Mouse (Mus musculus) embryonic facial prominence, embryonic 13.5 days (tissue): Measurements from ENCODE around the gene Mpzl3. TPM values are rescaled to one million over a fixed set of nuclear protein-coding genes. Genes with fewer than 3 reads are reported as not detected.

Source experiments
- ATAC-seq: fragments of 200-750 bp; cut with Nextera tagmentation; 2 replicates; pipeline ENCODE4 v1.8.0; 2017; ENCODE audit warnings: low read depth; ENCODE audit not compliant: insufficient number of reproducible peaks, insufficient read depth, low FRiP score, low TSS enrichment
- H3K27ac ChIP-seq: fragments of 300-500 bp; sonication (generic); 2 replicates; pipeline ENCODE4 v1.5.1; 2015; ENCODE audit warnings: moderate library complexity, mild to moderate bottlenecking, inconsistent platforms
- H3K27me3 ChIP-seq: fragments of 300-500 bp; sonication (generic); 2 replicates; pipeline ENCODE4 v1.6.1; 2015; ENCODE audit warnings: mild to moderate bottlenecking, inconsistent platforms
- H3K36me3 ChIP-seq: fragments of 300-500 bp; sonication (generic); 2 replicates; pipeline ENCODE4 v1.6.1; 2015; ENCODE audit warnings: mild to moderate bottlenecking, inconsistent platforms
- H3K4me1 ChIP-seq: fragments of 300-500 bp; sonication (generic); 2 replicates; pipeline ENCODE4 v1.6.1; 2015; ENCODE audit warnings: inconsistent platforms
- H3K4me2 ChIP-seq: fragments of 300-500 bp; sonication (generic); 2 replicates; pipeline ENCODE4 v1.6.1; 2015; ENCODE audit warnings: moderate library complexity, mild to moderate bottlenecking, inconsistent platforms
- H3K4me3 ChIP-seq: fragments of 300-500 bp; sonication (generic); 2 replicates; pipeline ENCODE4 v1.5.1; 2015; ENCODE audit warnings: mild to moderate bottlenecking, inconsistent platforms
- H3K9ac ChIP-seq: fragments of 300-500 bp; sonication (generic); 2 replicates; pipeline ENCODE4 v1.6.1; 2015; ENCODE audit warnings: mild to moderate bottlenecking, inconsistent platforms
- H3K9me3 ChIP-seq: fragments of 300-500 bp; sonication (generic); 2 replicates; pipeline ENCODE4 v1.6.1; 2016; ENCODE audit warnings: inconsistent platforms
- WGBS: fragments of 180-500 bp; shearing (Covaris S2); methylation state at CpG from one replicate; pipeline ENCODE4 v1.1.7; 2015; ENCODE audit warnings: mixed read lengths; 5-methylcytosine and 5-hydroxymethylcytosine counted together
- polyA plus RNA-seq: library from polyadenylated mRNA; unstranded; fragments of >200 nt; fragmentation: Nextera tagmentation; extraction: Ambion mirVana; gene quantifications from 2 replicates; pipeline ENCODE4 v1.2.1, GENCODE M21; 2015

The Mpzl3 gene
- polyA plus RNA-seq, 1 experiment from 2014 or later = 1.8 TPM

- Histone ChIP-seq H3K27ac (no peak overlapping the region), H3K4me2 (no peak overlapping the region), H3K27me3 (peaks cover 18% of the 10 kb centered on the region; the same call in 1 of the 2 replicates), H3K9ac (no peak overlapping the region), H3K9me3 (no peaks in the 10 kb centered on the region), H3K36me3 (no peaks in the 10 kb centered on the region), H3K4me1 (no peaks in the 10 kb centered on the region), H3K4me3 (no peak overlapping the region)
- 71% methylated on average over 5 of the region's 5 CpGs for WGBS
- ATAC-seq = no peak
Measured at GRCm38 (mm10) chr9:45084556-45084955, 29.6 kb downstream of the Mpzl3 start.

GRCm38 (mm10) chr9:45085741-45086690 lies 31.0 kb downstream of the Mpzl3 start:
- 75% methylated on average over 12 of the region's 12 CpGs for WGBS
- Histone ChIP-seq H3K4me1 (no peaks in the 10 kb centered on the region), H3K27me3 (peaks cover 18% of the 10 kb centered on the region; the same call in 1 of the 2 replicates), H3K9me3 (no peaks in the 10 kb centered on the region), H3K9ac (no peak overlapping the region), H3K36me3 (no peaks in the 10 kb centered on the region), H3K4me3 (no peak overlapping the region), H3K27ac (no peak overlapping the region), H3K4me2 (no peak overlapping the region)
- no peak for ATAC-seq

- Histone ChIP-seq H3K4me1 (no peaks in the 10 kb centered on the region), H3K27me3 (0 out of 2 replicates have a peak, but pooled peaks cover 15% of the 10 kb centered on the region), H3K27ac (no peak overlapping the region), H3K36me3 (no peaks in the 10 kb centered on the region), H3K4me2 (no peak overlapping the region), H3K9ac (no peak overlapping the region), H3K9me3 (no peaks in the 10 kb centered on the region), H3K4me3 (no peak overlapping the region)
- no peak for ATAC-seq
Measured at GRCm38 (mm10) chr9:45088040-45088439, 33.1 kb downstream of the Mpzl3 start.

- Histone ChIP-seq H3K9me3 (no peaks in the 10 kb centered on the region), H3K27me3 (0 out of 2 replicates have a peak, but pooled peaks cover 12% of the 10 kb centered on the region), H3K4me2 (no peak overlapping the region), H3K27ac (no peak overlapping the region), H3K4me3 (no peak overlapping the region), H3K36me3 (no peaks in the 10 kb centered on the region), H3K9ac (no peak overlapping the region), H3K4me1 (no peaks in the 10 kb centered on the region)
- WGBS = 54% methylated on average over 3 of the region's 3 CpGs
- ATAC-seq = no peak
Measured at GRCm38 (mm10) chr9:45090811-45091210, 35.8 kb downstream of the Mpzl3 start.

- no peaks in the 10 kb centered on the region for H3K36me3 ChIP-seq
- H3K4me2 ChIP-seq = no peak overlapping the region
- ATAC-seq = no peak
- no peak overlapping the region for H3K9ac ChIP-seq
- H3K4me1 ChIP-seq = no peaks in the 10 kb centered on the region
- WGBS = 66% methylated on average over 4 of the region's 4 CpGs
- no peaks in the 10 kb centered on the region for H3K9me3 ChIP-seq
- no peak overlapping the region for H3K27ac ChIP-seq
- no peak overlapping the region for H3K4me3 ChIP-seq
- H3K27me3 ChIP-seq = 0 out of 2 replicates have a peak, but pooled peaks cover 6% of the 10 kb centered on the region
Measured at GRCm38 (mm10) chr9:45092641-45093040, 37.7 kb downstream of the Mpzl3 start.

- H3K9ac ChIP-seq = no peak overlapping the region
- no peaks in the 10 kb centered on the region for H3K9me3 ChIP-seq
- no peaks in the 10 kb centered on the region for H3K36me3 ChIP-seq
- no peak overlapping the region for H3K27ac ChIP-seq
- no peak overlapping the region for H3K4me3 ChIP-seq
- 0 out of 2 replicates have a peak, but pooled peaks cover 3% of the 10 kb centered on the region for H3K27me3 ChIP-seq
- no peaks in the 10 kb centered on the region for H3K4me1 ChIP-seq
- ATAC-seq = no peak
- no peak overlapping the region for H3K4me2 ChIP-seq
- 71% methylated on average over 6 of the region's 6 CpGs for WGBS
Measured at GRCm38 (mm10) chr9:45095149-45095937, 40.4 kb downstream of the Mpzl3 start.

- no peaks in the 10 kb centered on the region for H3K27me3 ChIP-seq
- H3K36me3 ChIP-seq = no peaks in the 10 kb centered on the region
- no peak overlapping the region for H3K9ac ChIP-seq
- H3K4me2 ChIP-seq = no peak overlapping the region
- WGBS = 77% methylated on average over 5 of the region's 5 CpGs
- no peak for ATAC-seq
- H3K4me1 ChIP-seq = no peaks in the 10 kb centered on the region
- no peak overlapping the region for H3K27ac ChIP-seq
- no peaks in the 10 kb centered on the region for H3K9me3 ChIP-seq
- H3K4me3 ChIP-seq = no peak overlapping the region
Measured at GRCm38 (mm10) chr9:45097877-45098276, 42.9 kb downstream of the Mpzl3 start.

- WGBS = 55% methylated on average over 3 of the region's 3 CpGs
- no peak overlapping the region for H3K9ac ChIP-seq
- no peaks in the 10 kb centered on the region for H3K9me3 ChIP-seq
- no peaks in the 10 kb centered on the region for H3K4me1 ChIP-seq
- no peaks in the 10 kb centered on the region for H3K36me3 ChIP-seq
- H3K4me2 ChIP-seq = no peak overlapping the region
- H3K4me3 ChIP-seq = no peak overlapping the region
- H3K27ac ChIP-seq = no peak overlapping the region
- ATAC-seq = no peak
- H3K27me3 ChIP-seq = no peaks in the 10 kb centered on the region
Measured at GRCm38 (mm10) chr9:45098426-45098825, 43.4 kb downstream of the Mpzl3 start.

- Histone ChIP-seq H3K4me3 (no peak overlapping the region), H3K36me3 (no peaks in the 10 kb centered on the region), H3K9me3 (no peaks in the 10 kb centered on the region), H3K4me2 (no peak overlapping the region), H3K27me3 (no peaks in the 10 kb centered on the region), H3K4me1 (no peaks in the 10 kb centered on the region), H3K9ac (no peak overlapping the region), H3K27ac (no peak overlapping the region)
- WGBS = 56% methylated on average over 1 of the region's 1 CpGs
- ATAC-seq = no peak
Measured at GRCm38 (mm10) chr9:45102528-45102927, 47.5 kb downstream of the Mpzl3 start.

GRCm38 (mm10) chr9:45103211-45103979 lies 48.4 kb downstream of the Mpzl3 start:
- H3K27me3 ChIP-seq = no peaks in the 10 kb centered on the region
- H3K4me1 ChIP-seq = no peaks in the 10 kb centered on the region
- no peak for ATAC-seq
- H3K9ac ChIP-seq = no peak overlapping the region
- no peak overlapping the region for H3K27ac ChIP-seq
- H3K4me2 ChIP-seq = no peak overlapping the region
- H3K9me3 ChIP-seq = no peaks in the 10 kb centered on the region
- H3K4me3 ChIP-seq = no peak overlapping the region
- WGBS = 37% methylated on average over 11 of the region's 11 CpGs
- H3K36me3 ChIP-seq = no peaks in the 10 kb centered on the region
